Mouse (Mus musculus): ENCODE measurements around the gene Olfr1320. TPM values are rescaled to one million over a fixed set of nuclear protein-coding genes. Genes with fewer than 3 reads are reported as not detected.
"Not testable (repeated sequence)": the region's sequence is repeated elsewhere in the genome, so short reads cannot be mapped to it uniquely, and the experiment has no call there.

Olfr1320 gene
- polyA plus RNA-seq (2011; ENCODE audit: insufficient read depth, insufficient read length, low read depth, missing spikeins), result not detected in 2 replicates

DNA sequence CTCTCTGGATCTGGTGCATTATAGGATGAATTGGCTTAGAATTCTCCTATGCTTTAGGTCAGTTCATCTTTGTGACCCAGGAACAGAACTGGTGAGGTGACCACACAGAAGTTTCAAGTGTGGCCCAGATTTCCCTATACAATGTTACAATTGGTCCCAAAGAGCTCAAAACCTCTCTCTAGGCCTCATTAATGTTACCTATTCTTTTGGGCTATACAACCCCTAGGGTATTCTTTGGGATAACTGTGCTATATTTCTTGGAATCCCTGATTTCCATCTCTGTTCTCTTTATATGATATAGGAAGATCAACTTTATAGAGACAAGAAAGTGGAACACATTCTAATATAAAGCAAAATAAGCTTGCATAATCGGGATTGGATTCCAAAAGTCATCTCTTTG is at the start of gene Olfr1320:
TSS of gene Olfr1320 (plus strand) at position 301 of the 400 bp plus-strand sequence.
- H3K36me3 ChIP-seq (ENCODE audit: control insufficient read depth, insufficient read depth, low read length, poor library complexity, severe bottlenecking), result no peaks in the 10 kb centered on the region
- H3K27me3 ChIP-seq (ENCODE audit: control insufficient read depth, insufficient read depth, low read length, poor library complexity, severe bottlenecking), result no peaks in the 10 kb centered on the region
- no peak within 1 kb of the TSS for H3K4me3 ChIP-seq (ENCODE audit: low read depth, low read length)
- TF ChIP-seq EP300 (IDR thresholded peaks at IDR 0.05; ENCODE audit: insufficient read depth, low read depth, low read length) (no peak), POLR2A (IDR thresholded peaks at IDR 0.05; ENCODE audit: insufficient read depth, low read length) (no peak), CTCF (IDR thresholded peaks at IDR 0.05; ENCODE audit: low read depth, low read length) (no peak)
- no peak within 1 kb of the TSS for H3K9ac ChIP-seq (ENCODE audit: low read depth, poor library complexity, severe bottlenecking)
- H3K9me3 ChIP-seq (replicated peaks; ENCODE audit: control insufficient read depth, insufficient read depth, low read length, poor library complexity, severe bottlenecking), result no peaks in the 10 kb centered on the region
- H3K4me1 ChIP-seq (ENCODE audit: control insufficient read depth, insufficient read depth, low read length), result no peaks in the 10 kb centered on the region
- H3K27ac ChIP-seq (ENCODE audit: insufficient read depth, low read length), result no peak within 1 kb of the TSS

DNA sequence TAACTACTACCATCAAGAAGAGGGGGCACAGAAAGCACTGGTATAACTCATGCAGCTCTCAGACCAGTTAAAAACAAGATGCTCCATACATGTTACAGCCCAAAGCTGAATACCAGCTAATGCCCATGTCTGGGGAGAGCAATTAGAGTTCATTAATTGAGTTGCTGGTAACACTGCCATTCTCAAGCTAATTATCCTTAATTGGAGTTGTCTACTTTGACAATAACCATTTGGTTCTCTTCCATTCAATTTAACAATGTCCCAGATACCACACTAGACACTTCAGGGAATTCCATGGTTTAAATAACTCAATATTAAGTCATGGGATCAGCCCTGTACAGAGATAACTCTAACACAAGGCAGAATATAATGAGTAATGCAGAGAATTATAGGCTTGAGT is 44.6 kb upstream of the Olfr1320 start:
- Histone ChIP-seq H3K36me3 (ENCODE audit: control insufficient read depth, insufficient read depth, low read length, poor library complexity, severe bottlenecking) (no peaks in the 10 kb centered on the region), H3K4me1 (ENCODE audit: control insufficient read depth, insufficient read depth, low read length) (no peaks in the 10 kb centered on the region), H3K27me3 (ENCODE audit: control insufficient read depth, insufficient read depth, low read length, poor library complexity, severe bottlenecking) (no peaks in the 10 kb centered on the region), H3K9ac (ENCODE audit: low read depth, poor library complexity, severe bottlenecking) (no peak overlapping the region), H3K9me3 (replicated peaks; ENCODE audit: control insufficient read depth, insufficient read depth, low read length, poor library complexity, severe bottlenecking) (no peaks in the 10 kb centered on the region), H3K4me3 (ENCODE audit: low read depth, low read length) (no peak overlapping the region), H3K27ac (ENCODE audit: insufficient read depth, low read length) (no peak overlapping the region)
- TF ChIP-seq CTCF (IDR thresholded peaks at IDR 0.05; ENCODE audit: low read depth, low read length), result no peak
- TF ChIP-seq POLR2A (IDR thresholded peaks at IDR 0.05; ENCODE audit: insufficient read depth, low read length), result no peak
- no peak for TF ChIP-seq EP300 (IDR thresholded peaks at IDR 0.05; ENCODE audit: insufficient read depth, low read depth, low read length)

GRCm38 (mm10) chrX:49631195-49631594 is 40.9 kb upstream of the Olfr1320 start:
- no peak overlapping the region for H3K27ac ChIP-seq (ENCODE audit: insufficient read depth, low read length)
- no peaks in the 10 kb centered on the region for H3K36me3 ChIP-seq (ENCODE audit: control insufficient read depth, insufficient read depth, low read length, poor library complexity, severe bottlenecking)
- TF ChIP-seq CTCF (IDR thresholded peaks at IDR 0.05; ENCODE audit: low read depth, low read length) (no peak), EP300 (IDR thresholded peaks at IDR 0.05; ENCODE audit: insufficient read depth, low read depth, low read length) (no peak), POLR2A (IDR thresholded peaks at IDR 0.05; ENCODE audit: insufficient read depth, low read length) (no peak)
- H3K4me1 ChIP-seq (ENCODE audit: control insufficient read depth, insufficient read depth, low read length), result no peaks in the 10 kb centered on the region
- H3K27me3 ChIP-seq (ENCODE audit: control insufficient read depth, insufficient read depth, low read length, poor library complexity, severe bottlenecking), result no peaks in the 10 kb centered on the region
- no peak overlapping the region for H3K4me3 ChIP-seq (ENCODE audit: low read depth, low read length)
- no peaks in the 10 kb centered on the region for H3K9me3 ChIP-seq (replicated peaks; ENCODE audit: control insufficient read depth, insufficient read depth, low read length, poor library complexity, severe bottlenecking)
- H3K9ac ChIP-seq (ENCODE audit: low read depth, poor library complexity, severe bottlenecking), result no peak overlapping the region

GRCm38 (mm10) chrX:49660781-49661180 is 11.4 kb upstream of the Olfr1320 start:
- H3K27me3 ChIP-seq (ENCODE audit: control insufficient read depth, insufficient read depth, low read length, poor library complexity, severe bottlenecking); H3K4me1 ChIP-seq (ENCODE audit: control insufficient read depth, insufficient read depth, low read length); H3K36me3 ChIP-seq (ENCODE audit: control insufficient read depth, insufficient read depth, low read length, poor library complexity, severe bottlenecking); H3K9ac ChIP-seq (ENCODE audit: low read depth, poor library complexity, severe bottlenecking); H3K9me3 ChIP-seq (replicated peaks; ENCODE audit: control insufficient read depth, insufficient read depth, low read length, poor library complexity, severe bottlenecking); H3K27ac ChIP-seq (ENCODE audit: insufficient read depth, low read length): not testable (repeated sequence)
- peak overlapping the region; percentile 62 for H3K4me3 ChIP-seq (ENCODE audit: low read depth, low read length)

Other genes starting within 250 kb of the Olfr1320 start
- gene Arhgap36, start 208.4 kb upstream of the Olfr1320 start, polyA plus RNA-seq (2011; ENCODE audit: insufficient read depth, insufficient read length, low read depth, missing spikeins), result 0.51 and 0.84 TPM in 2 replicates
- gene Olfr1321, start 62.7 kb downstream of the Olfr1320 start, polyA plus RNA-seq (2011; ENCODE audit: insufficient read depth, insufficient read length, low read depth, missing spikeins), result not detected in 2 replicates
- gene Igsf1, start 125.4 kb downstream of the Olfr1320 start, polyA plus RNA-seq (2011; ENCODE audit: insufficient read depth, insufficient read length, low read depth, missing spikeins), result 7.2 and 10.3 TPM in 2 replicates
- not detected in 2 replicates for gene Olfr1322, start 219.2 kb downstream of the Olfr1320 start, polyA plus RNA-seq (2011; ENCODE audit: insufficient read depth, insufficient read length, low read depth, missing spikeins)